Mouse (Mus musculus): ENCODE results near the gene Pax3. TPM values are rescaled to one million over a fixed set of nuclear protein-coding genes. Genes with fewer than 3 reads are reported as not detected.

Pax3 gene
- total RNA-seq, 2 experiments from 2014 or later = 0.07 to 0.50 TPM

DNA sequence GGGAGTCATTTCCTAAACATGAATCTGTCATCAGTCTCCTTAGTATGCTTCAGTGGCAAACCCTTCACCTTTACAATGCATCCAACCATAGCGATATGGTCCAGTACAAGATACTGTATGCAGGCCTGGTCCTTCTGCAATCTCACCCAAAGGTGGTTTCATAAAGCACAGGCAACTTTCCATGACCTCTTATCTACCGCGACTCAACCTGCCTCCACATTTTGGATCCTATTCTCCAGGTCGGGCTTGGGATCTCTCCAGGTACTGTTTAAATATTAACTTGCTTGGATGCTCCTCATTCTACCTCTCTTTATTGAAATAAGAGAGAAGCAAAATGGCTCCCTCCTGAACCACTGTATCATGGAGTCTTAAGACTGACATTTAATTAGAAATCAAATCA is 103.3 kb downstream of the Pax3 start:
- DNase-seq (ENCODE audit: low spot score) = no peak

DNA sequence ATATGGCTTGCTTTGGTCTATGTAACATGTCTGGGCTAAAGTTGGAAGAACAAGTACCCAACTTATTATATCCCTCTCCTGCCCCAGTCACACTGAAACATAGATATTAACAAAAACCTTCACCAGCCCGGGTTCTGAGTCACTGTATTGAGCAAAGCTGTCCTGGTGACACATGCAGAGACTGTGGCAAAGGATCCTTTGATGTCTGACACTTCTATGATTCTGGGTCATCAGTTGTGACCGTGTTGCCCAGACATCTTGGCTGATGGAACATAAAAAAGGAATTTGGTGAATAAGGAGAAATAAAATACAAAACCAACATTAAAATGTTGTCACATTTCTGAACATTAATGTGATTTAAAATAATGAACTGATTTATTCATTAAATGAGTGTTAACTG is 108.3 kb downstream of the Pax3 start:
- no peak for DNase-seq (ENCODE audit: low spot score)

DNA sequence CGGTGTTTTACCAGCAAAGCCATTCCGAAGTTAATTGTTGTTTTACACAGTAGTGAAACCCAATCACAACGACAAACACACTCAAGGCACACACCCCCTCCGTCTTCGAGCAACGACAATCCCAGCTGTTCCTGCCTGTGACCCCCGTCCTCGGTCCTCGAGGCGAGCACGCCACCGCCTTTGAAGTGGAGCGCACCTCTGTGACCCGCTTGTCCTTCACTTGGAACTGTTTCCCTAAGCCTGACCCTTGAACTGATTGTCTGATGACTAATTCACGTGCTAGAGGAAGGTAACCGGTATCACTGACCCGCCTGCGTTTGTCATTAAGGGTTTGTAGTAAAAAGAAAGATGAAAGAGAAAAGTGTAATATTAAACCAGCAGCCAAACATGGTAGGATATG is 115.2 kb downstream of the Pax3 start:
- no peak for DNase-seq (ENCODE audit: low spot score)

DNA sequence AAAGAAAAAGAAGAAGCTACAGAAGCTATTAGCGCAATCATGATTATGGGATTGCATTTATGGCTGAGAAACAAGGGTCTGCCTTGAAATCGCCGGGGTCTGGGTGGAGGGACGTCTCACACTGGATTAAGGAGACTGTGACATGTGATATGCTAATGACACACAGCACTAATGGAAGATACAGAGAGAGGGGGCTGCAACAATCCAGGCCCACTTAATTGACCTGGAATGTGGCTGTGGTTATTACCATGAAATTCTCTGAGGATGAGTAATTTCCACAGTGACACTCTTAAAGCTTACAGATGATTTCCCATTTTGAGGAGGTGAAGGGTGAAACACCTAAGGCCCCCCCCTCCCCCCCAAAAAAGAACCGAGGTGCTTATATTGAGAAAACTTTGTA is 136.1 kb downstream of the Pax3 start:
- DNase-seq (ENCODE audit: low spot score) = no peak

DNA sequence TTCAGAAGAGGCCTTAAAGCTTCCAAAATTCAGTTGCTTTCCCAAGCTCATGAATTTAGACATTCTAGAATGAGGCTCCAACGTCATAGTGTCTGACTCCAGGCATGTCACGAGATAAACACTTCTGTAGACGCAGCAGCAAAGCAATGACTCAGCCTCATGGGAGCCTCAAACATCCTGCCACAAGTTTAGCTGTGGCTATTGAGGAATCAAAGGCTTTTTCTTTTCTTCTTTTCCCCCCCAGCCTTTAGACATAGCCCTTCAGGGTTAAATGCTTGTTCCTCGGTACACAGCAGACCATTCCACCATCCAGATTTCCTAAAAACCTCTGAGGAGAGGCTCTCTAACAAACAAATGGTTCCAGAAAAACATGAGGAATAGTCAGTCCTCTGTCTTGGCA is 139.0 kb downstream of the Pax3 start:
- no peak for DNase-seq (ENCODE audit: low spot score)

DNA sequence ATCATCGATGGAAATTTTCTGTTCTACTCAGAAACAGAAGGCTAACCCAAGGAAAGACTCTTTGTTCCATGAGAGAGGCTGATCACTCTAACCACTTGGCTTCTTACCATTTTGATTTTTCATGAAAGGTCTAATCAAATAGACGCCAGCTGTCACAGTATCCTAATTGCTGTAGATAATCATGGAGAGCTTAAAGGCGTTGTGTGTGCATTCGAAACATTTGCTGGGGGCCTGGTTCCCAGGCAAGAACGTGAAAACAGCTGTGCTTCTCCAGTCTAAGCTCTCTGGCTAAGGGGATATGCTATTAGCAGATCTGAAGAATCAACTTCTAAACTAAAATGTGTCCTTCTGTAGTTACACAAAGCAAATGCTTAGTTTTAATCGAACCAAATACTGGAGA is 143.3 kb downstream of the Pax3 start:
- no peak for DNase-seq (ENCODE audit: low spot score)

Other genes starting within 250 kb of the Pax3 start
- not detected for gene Sgpp2, start 113.2 kb upstream of the Pax3 start, total RNA-seq (2021)

Measured in gastrocnemius, adult 18-20 months (tissue).